Mouse (Mus musculus) ES-E14 (cell line): ENCODE data around the gene Snrnp40. TPM values are rescaled to one million over a fixed set of nuclear protein-coding genes. Genes with fewer than 3 reads are reported as not detected.

Source experiments
- DNase-seq: peaks from one replicate; pipeline ENCODE4 v3.0.0-alpha.2; 2013; ENCODE audit warnings: low read depth, low spot score
- H3K27ac ChIP-seq: 2 replicates; pipeline ENCODE4 v1.5.1; 2012; ENCODE audit warnings: low read depth, mild to moderate bottlenecking, low read length, moderate library complexity, mixed read lengths; ENCODE audit not compliant: poor library complexity, insufficient read depth, severe bottlenecking
- H3K36me3 ChIP-seq: 2 replicates; pipeline ENCODE4 v1.6.1; 2012; ENCODE audit warnings: mild to moderate bottlenecking, low read length, moderate library complexity, mixed read lengths; ENCODE audit not compliant: control insufficient read depth, poor library complexity, insufficient read depth, severe bottlenecking
- H3K4me1 ChIP-seq, 2 experiments: fragments of 150-350 bp in 1 of 2; sonication (generic) in 1 of 2; 2 replicates each; pipeline ENCODE4 v1.6.1; 2012; ENCODE audit warnings: low read length in 2 of 2, mild to moderate bottlenecking in 1 of 2, mixed read lengths in 1 of 2; ENCODE audit not compliant: control insufficient read depth in 2 of 2, insufficient read depth in 2 of 2, poor library complexity in 1 of 2
- H3K4me3 ChIP-seq, 2 experiments: fragments of 150-350 bp in 1 of 2; sonication (generic) in 1 of 2; 2 replicates each; pipeline ENCODE4 v1.5.1; 2012; ENCODE audit warnings: low read length in 2 of 2, low read depth in 1 of 2, mild to moderate bottlenecking in 1 of 2, mixed read lengths in 1 of 2; ENCODE audit not compliant: insufficient read depth in 1 of 2, poor library complexity in 1 of 2, severe bottlenecking in 1 of 2
- H3K9ac ChIP-seq: 2 replicates; pipeline ENCODE4 v1.6.1; 2012; ENCODE audit warnings: low read depth, mild to moderate bottlenecking, low read length, mixed read lengths; ENCODE audit not compliant: poor library complexity, insufficient read depth, severe bottlenecking
- H3K9me3 ChIP-seq: fragments of 150-350 bp; sonication (generic); 2 replicates; pipeline ENCODE4 v1.6.1; 2012; ENCODE audit warnings: low read depth, mild to moderate bottlenecking, low read length; ENCODE audit not compliant: control insufficient read depth, insufficient read depth
- CHD2 ChIP-seq: IDR thresholded peaks from 2 replicates; pipeline ENCODE4 v1.6.1; 2014; ENCODE audit warnings: mild to moderate bottlenecking, low read depth, low read length, inconsistent platforms
- HCFC1 ChIP-seq: IDR thresholded peaks from 2 replicates; pipeline ENCODE4 v1.6.1; 2012; ENCODE audit warnings: low read length, inconsistent platforms, borderline replicate concordance; ENCODE audit not compliant: insufficient read depth
- MAFK ChIP-seq: IDR thresholded peaks from 2 replicates; pipeline ENCODE4 v1.6.1; 2014; ENCODE audit warnings: mild to moderate bottlenecking, low read depth, low read length, inconsistent platforms; ENCODE audit not compliant: insufficient read depth
- ZC3H11A ChIP-seq: IDR thresholded peaks from 2 replicates; pipeline ENCODE4 v1.6.1; 2012; ENCODE audit warnings: low read depth, mild to moderate bottlenecking, inconsistent platforms, low read length, borderline replicate concordance
- ZNF384 ChIP-seq: IDR thresholded peaks from 2 replicates; pipeline ENCODE4 v1.6.1; 2012; ENCODE audit warnings: low read depth, low read length, inconsistent platforms
- in situ Hi-C, 2 experiments: fragments of 600-800 bp; cut with MboI; formaldehyde crosslinking; loops; one replicate each; pipeline ENCODE4 v1.15.1; 2025; ENCODE audit warnings: low sequenced_read_pairs in 2 of 2, inconsistent platforms in 1 of 2; ENCODE audit not compliant: unreplicated experiment in 2 of 2
- total RNA-seq: library from RNA; depleted of rRNA; stranded (reverse); fragments of 300-350 nt; gene quantifications from 2 replicates; pipeline ENCODE4 v1.2.3, GENCODE M21; 2012; rRNA removed

Snrnp40 gene
- 136 and 147 TPM in 2 replicates for total RNA-seq

DNA sequence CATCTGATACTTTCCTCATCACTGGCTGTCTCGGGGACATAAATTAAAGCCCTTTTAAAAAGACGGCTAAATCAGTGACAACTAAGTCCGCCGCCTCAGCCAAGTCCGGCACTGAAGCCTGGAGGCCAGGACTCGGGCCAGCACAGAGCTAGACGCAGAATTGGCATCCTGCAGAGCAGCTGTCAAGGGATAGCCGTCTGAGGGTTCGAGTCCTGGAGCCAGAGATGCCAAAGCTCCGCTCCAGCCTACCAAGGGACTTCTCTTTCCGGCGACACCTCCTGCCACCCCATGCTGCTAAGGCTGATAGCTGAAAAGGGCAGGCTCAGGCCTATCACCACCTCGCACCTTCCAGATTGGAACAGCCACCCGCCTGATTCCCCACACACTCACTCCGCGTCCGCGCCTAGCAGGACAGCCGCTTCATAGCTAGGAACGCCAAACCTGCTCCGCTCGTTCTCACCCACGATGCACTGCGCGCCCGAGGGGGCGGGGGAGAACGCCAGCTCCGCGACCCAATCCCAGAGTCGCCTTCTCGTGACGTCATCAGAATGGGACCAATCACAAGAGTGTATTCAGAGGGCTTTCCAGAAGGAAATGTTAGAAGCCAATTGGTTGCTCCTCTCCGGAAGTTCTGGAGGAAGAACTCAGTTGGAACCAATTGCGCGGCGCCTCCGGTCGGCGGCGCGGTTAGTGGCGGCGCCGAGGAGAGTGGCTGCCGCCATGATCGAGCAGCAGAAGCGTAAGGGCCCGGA lies at the start of gene Snrnp40, which contains the start of gene Zcchc17:
Gene Snrnp40, plus strand, starts transcription at position 647 of the 752 bp plus-strand sequence.
Gene Zcchc17, minus strand, starts transcription at position 458 of the 752 bp plus-strand sequence.
- Histone ChIP-seq H3K4me1 (peaks cover 7 to 10% of the 10 kb centered on the region in 2 experiments), H3K4me3 (peak within 1 kb of the TSS; percentile 95 to 99), H3K9ac (peak within 1 kb of the TSS; percentile 99), H3K27ac (peak within 1 kb of the TSS; percentile 69), H3K36me3 (peaks cover 6% of the 10 kb centered on the region), H3K9me3 (no peaks in the 10 kb centered on the region)
- in situ Hi-C loops: no loop called here
- TF ChIP-seq HCFC1 (no peak; the same call in 1 of the 2 replicates), CHD2 (peak; percentile 80)
- DNase-seq: peak; percentile 100

DNA sequence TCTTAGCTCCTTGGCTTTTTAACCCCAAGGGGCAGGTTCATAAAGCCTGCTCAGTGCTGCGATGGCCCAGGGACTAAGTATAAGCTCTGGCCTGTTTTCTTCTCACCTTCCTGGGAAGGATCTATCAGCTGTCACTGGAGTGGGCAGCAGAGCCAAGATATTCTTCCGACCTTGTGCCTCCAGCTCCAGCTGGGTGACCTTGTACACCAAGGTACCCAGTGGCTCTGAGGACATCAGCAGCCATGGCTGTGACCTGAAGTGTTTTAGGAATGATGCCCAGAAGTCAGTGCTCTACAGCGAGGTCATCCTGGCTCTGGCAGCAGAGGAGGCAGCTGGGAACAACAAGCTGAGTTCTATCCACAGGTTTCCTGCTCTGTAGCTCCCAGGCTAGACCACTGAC lies 47.4 kb upstream of the Snrnp40 start:
- no peak for TF ChIP-seq ZC3H11A
- TF ChIP-seq CHD2: no peak
- TF ChIP-seq HCFC1: no peak
- no peak for TF ChIP-seq ZNF384
- no peak for TF ChIP-seq MAFK

DNA sequence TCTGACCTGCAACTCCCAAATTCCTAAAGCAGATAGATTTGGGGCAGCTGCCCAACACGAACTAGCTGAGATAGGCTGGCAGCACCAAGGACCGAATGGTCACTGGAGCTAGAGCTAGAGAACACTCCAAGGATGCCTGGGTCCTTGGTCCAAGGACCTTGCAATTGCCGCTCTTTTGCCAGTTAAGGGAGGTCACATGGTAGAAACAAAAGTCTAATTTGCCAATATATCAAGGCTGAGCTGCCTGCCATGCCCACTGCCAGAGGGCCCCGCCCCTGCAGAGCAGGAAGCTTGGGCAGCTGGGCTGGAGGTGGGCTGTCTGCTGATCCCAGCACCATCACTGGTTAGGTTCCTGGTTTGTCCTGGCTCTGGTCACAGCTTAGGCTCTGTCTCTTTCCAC lies 46.4 kb upstream of the Snrnp40 start:
- no peak for TF ChIP-seq HCFC1
- no peak for TF ChIP-seq MAFK
- no peak for TF ChIP-seq CHD2
- TF ChIP-seq ZC3H11A: no peak
- TF ChIP-seq ZNF384: no peak
- no peak for DNase-seq

More for the DNA sequence above, 47.4 kb upstream of the Snrnp40 start:
- Histone ChIP-seq H3K27ac (no peak overlapping the region), H3K9ac (no peak overlapping the region), H3K9me3 (no peaks in the 10 kb centered on the region), H3K4me3 (no peak overlapping the region), H3K4me1 (peaks cover 6 to 18% of the 10 kb centered on the region in 2 experiments), H3K36me3 (peaks cover 46% of the 10 kb centered on the region)
- in situ Hi-C loops: no loop called here
- no peak for DNase-seq

DNA sequence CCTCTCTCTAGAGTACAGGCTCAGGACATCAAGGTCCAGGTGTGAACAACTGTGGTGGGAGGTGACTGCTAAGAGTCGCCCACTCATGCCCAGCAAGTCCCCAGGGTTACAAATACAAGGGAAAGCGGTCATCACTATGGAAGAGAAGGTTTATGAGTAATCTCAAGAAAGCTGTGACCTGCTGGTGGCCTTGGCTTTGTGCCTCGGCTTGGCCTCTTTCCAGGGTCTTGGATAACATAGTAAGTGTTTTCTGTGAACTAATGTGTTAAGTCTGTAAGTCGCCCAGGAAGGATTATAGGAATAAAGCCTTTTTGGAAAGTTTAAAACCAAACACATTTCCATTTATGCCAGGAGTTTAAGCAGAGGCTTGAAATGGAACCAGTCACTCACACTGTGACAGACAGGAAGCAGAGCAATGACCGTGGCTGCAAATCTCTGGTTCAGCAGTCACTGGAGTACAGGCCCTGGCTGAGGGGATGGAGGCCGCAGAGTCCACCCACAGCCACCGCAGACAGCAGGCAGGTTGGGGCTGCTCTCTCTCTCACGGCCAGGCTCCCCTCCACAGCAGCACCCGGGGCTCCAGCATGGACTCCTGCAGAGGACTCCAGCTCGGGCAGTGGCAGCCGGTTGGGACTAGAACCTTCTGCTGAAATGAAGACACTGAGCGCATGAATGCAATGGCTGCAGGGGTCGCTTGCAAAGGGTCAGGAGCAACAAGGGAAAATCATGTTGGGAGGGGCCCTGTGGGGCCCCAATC lies 44.0 kb upstream of the Snrnp40 start:
- Histone ChIP-seq H3K9ac (no peak overlapping the region), H3K4me1 (peaks cover 6 to 17% of the 10 kb centered on the region in 2 experiments), H3K9me3 (no peaks in the 10 kb centered on the region), H3K4me3 (no peak overlapping the region), H3K27ac (no peak overlapping the region), H3K36me3 (peaks cover 41% of the 10 kb centered on the region)
- TF ChIP-seq ZC3H11A: no peak
- no peak for TF ChIP-seq MAFK
- no peak for TF ChIP-seq ZNF384
- TF ChIP-seq CHD2: no peak
- no peak for TF ChIP-seq HCFC1
- DNase-seq: no peak
- in situ Hi-C loops: no loop called here

More for the DNA sequence above, 46.4 kb upstream of the Snrnp40 start:
- peaks cover 46% of the 10 kb centered on the region for H3K36me3 ChIP-seq
- in situ Hi-C loops: no loop called here
- no peak overlapping the region for H3K27ac ChIP-seq
- H3K4me1 ChIP-seq: peaks cover 6 to 19% of the 10 kb centered on the region in 2 experiments
- no peaks in the 10 kb centered on the region for H3K9me3 ChIP-seq
- no peak overlapping the region for H3K9ac ChIP-seq
- no peak overlapping the region for H3K4me3 ChIP-seq
